Mouse (Mus musculus) left cerebral cortex, adult 2 months (tissue): ENCODE results near the gene Stat5b. TPM values are rescaled to one million over a fixed set of nuclear protein-coding genes. Genes with fewer than 3 reads are reported as not detected.

Experiments used
- DNase-seq, 2 experiments: peaks; one replicate each; pipeline ENCODE4 v3.0.0; 2021 to 2022; ENCODE audit warnings: low spot score in 2 of 2, mixed read lengths in 1 of 2; ENCODE audit errors: extremely low spot score in 1 of 2
- H3K27ac ChIP-seq: fragments of 200-600 bp; 2 replicates; pipeline ENCODE4 v1.8.1; 2022
- H3K4me3 ChIP-seq: fragments of 200-600 bp; 2 replicates; pipeline ENCODE4 v1.8.1; 2022
- CTCF ChIP-seq: fragments of 200-600 bp; IDR thresholded peaks from 2 replicates; pipeline ENCODE4 v1.8.1; 2022; ENCODE audit warnings: antibody characterized with exemption, mild to moderate bottlenecking, moderate library complexity
- intact Hi-C: fragments of 180-260 bp; cut with DNase I; formaldehyde crosslinking; loops from one replicate; pipeline ENCODE4 v1.15.1; 2025
- total RNA-seq, 2 experiments: library from RNA; stranded (reverse); gene quantifications; 2 replicates each; pipeline ENCODE4 v1.2.3; 2021

The Stat5b gene
- total RNA-seq, 2 experiments from 2014 or later = 23.6 to 25.0 TPM

- H3K27ac ChIP-seq = peak overlapping the region; percentile 85
- intact Hi-C loops = loop anchor here (5.0 kb wide), 1 partner anchor 190 kb away; no protein-coding TSS in a partner anchor
- no peak overlapping the region for H3K4me3 ChIP-seq
Measured at GRCm38 (mm10) chr11:100752294-100752693, 98.2 kb downstream of the Stat5b start.

DNA sequence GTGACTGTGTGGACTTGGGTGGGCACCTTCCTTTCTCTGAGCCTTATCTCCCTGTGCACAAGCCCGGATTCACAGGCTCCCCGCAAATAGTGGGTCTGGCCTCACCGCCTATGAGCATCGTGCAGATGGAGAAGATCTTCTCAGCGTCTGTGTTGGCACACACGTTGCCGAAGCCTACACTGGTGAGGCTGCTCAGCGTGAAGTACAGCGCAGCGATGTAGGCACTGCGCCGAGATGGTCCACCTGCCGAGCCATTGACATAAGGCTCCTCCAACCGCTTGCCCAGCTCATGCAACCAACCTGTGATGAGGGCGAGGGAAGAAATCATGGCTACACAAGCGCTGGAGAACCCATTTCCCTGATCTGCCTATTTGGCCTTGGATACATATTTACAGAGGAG, 100.4 kb downstream of the Stat5b start:
- no peak overlapping the region for H3K4me3 ChIP-seq
- TF ChIP-seq CTCF = no peak
- H3K27ac ChIP-seq = peak overlapping the region; percentile 68; the same call in 1 of the 2 replicates
- intact Hi-C loops = loop anchor here (5.0 kb wide), 1 partner anchor 188 kb away; no protein-coding TSS in a partner anchor
- no peak for DNase-seq

More at GRCm38 (mm10) chr11:100752294-100752693, 98.2 kb downstream of the Stat5b start:
- TF ChIP-seq CTCF = no peak
- no peak for DNase-seq

DNA sequence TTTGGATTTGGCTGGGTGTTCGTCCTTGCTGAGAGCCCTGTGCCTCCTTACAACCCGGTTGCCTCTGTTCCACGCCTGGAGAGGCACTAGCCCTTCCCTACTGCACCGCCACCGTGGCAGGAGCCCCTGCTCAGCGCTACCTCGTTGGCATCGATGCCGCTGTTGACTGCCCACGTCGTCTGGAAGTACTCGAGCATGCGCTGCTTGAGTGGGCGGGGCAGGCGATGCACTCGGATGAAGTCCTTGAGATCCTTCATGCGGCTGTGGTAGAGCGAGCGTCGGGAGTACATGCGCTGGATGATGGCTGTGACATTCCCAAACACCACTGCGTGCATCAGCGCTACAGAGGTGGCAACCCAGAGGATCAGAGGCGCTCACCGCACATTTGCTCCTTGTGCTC, 101.1 kb downstream of the Stat5b start:
- TF ChIP-seq CTCF = no peak
- DNase-seq = peak; percentile 43 to 59
- intact Hi-C loops = no loop called here
- Histone ChIP-seq H3K4me3 (no peak overlapping the region), H3K27ac (peak overlapping the region; percentile 68)

DNA sequence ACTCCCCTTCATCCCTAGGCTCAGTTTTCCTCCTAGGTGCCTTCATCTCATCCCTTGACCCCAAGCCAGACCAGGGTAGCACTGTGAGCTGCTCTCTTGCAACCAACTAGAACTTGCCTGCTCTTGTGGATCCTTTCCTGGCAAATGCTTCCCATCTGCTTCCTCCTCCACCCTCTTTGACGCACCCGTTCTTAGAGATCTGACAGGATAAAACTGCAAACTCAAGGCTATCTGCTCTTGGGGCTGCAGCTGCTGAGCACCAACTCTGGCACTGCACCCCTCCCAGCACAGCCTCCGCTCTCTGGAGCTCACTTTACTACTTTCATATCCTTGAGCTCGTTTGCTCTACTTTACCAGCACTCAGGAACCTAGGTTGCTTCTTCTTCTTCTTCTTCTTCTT, 101.9 kb downstream of the Stat5b start:
- Histone ChIP-seq H3K4me3 (no peak overlapping the region), H3K27ac (no peak overlapping the region)
- TF ChIP-seq CTCF = no peak
- intact Hi-C loops = no loop called here
- DNase-seq = no peak

DNA sequence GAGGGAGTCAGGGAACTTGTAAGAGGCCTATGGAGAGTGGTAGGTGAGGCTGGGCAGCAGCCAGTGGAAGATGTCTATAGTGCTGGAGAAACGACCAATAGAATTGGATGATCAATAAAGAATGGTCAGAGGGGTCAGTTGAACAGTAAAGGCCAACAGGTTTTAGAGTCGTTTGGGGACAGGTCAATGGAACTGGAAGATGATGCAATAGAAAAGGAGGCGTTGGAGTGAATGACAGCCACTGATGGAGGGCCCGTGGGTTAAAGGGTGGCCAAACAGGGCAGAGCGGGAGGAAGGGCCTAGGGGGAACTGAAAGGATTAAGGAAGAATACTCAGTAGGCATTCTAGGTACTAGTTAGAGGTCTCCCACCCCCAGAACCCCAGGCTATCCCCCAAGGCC, 103.4 kb downstream of the Stat5b start:
- H3K4me3 ChIP-seq = no peak overlapping the region
- TF ChIP-seq CTCF = no peak
- intact Hi-C loops = no loop called here

DNA sequence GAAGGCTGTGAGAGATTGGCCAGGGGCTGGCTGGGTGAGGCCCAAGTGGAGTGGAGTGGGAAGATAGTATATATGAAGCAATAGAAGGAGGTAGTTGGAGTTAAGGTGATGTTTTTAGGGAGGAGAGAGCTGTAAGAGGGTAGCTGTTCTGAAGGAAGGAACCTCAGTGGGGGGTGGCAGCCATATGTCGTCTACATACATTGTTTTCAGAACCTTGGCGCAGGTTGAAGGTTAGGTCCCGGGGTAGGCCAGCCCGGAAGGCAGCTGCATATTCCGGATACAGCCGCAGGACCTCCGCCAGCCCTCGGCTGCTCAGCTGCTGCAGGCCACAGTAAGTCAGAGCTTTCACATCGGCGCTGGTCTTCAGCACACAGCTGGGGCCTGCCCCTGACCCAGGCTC, 104.0 kb downstream of the Stat5b start:
- no peak for TF ChIP-seq CTCF
- no peak overlapping the region for H3K4me3 ChIP-seq
- intact Hi-C loops = no loop called here
- no peak for DNase-seq
- no peak overlapping the region for H3K27ac ChIP-seq

More for the DNA sequence above, 103.4 kb downstream of the Stat5b start:
- no peak overlapping the region for H3K27ac ChIP-seq
- no peak for DNase-seq

- H3K27ac ChIP-seq = no peak overlapping the region
- DNase-seq = peak in 1 of 2 experiments; percentile 60
- intact Hi-C loops = no loop called here
- TF ChIP-seq CTCF = peak; percentile 70
- H3K4me3 ChIP-seq = no peak overlapping the region
Measured at GRCm38 (mm10) chr11:100745085-100745484, 105.4 kb downstream of the Stat5b start.

DNA sequence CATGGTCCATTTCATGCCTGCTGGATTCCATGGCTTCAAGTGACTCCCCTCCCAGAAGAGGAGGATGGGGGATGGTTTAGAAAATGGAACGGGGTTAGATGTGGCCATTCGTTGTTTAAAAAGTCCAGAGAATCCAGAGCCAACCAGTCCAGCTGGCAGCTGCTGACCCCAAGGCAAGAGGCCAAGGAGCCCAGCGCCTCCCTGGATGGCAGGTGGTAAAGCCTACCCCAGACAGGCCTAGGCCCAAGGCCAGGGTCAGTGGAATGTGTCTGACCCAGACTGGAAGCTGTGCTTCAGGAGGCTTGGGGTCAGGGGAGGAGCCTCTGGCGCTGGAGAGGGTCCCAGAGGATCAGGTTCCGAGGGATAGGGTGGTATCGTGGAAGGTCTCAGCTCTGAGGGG, 109.2 kb downstream of the Stat5b start:
- DNase-seq = no peak
- no peak for TF ChIP-seq CTCF
- intact Hi-C loops = no loop called here
- no peak overlapping the region for H3K4me3 ChIP-seq
- no peak overlapping the region for H3K27ac ChIP-seq

DNA sequence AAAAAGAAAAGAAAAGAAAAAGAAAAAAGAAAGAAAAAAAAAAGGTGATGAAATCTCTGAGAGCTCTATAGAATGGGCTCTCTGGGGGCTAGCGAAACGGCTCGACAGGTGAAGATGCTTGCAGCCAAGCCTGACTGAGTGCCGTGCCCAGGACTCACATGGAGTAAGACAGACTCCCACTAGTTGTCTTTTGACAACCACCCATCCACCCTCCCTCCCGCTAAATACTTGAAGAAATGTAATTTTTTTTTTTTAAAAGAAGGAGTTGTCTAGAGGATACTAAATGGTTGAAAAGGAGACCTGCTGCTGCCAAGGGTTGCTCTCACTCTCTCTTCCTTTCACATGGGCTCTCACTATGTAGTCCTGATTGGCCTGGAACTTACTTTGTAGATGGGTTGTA, 111.8 kb downstream of the Stat5b start:
- intact Hi-C loops = no loop called here
- Histone ChIP-seq H3K4me3 (peak overlapping the region; percentile 97), H3K27ac (peak overlapping the region; percentile 81)
- DNase-seq = no peak
- no peak for TF ChIP-seq CTCF

DNA sequence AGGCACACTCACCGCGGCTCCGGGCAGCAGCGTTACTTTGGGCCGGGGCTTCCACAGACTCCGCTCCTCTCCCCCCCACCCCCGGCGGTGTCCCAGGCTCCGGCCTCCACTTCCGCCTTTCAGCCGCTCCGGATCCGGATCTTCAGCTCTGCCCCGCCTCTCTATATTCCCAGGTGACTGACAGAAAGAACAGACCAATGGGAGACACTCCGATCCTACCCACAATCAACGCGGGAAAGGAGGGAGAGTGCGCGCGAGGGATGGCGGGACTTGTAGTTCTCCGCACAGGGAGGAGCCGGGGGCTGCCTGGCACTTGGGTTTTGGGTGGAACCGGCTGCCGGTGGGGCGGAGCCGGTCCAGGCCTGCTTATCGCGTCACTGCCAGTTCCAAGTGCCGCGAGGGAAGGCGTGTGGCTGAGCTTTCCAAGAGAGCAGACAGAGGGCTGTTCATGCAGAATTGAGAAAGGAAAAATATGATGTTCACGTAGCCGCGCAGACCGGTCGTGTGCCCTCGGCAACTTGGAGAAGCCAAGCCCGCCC, 112.4 kb downstream of the Stat5b start, which contains the start of gene Rab5c:
TSS of gene Rab5c (minus strand) at position 150 of the 539 bp plus-strand sequence.
- TF ChIP-seq CTCF = peak; percentile 5; the same call in 1 of the 2 replicates
- peak; percentile 98 to 99 for DNase-seq
- H3K27ac ChIP-seq = peak within 1 kb of the TSS; percentile 88
- intact Hi-C loops = no loop called here
- peak within 1 kb of the TSS; percentile 97 for H3K4me3 ChIP-seq

DNA sequence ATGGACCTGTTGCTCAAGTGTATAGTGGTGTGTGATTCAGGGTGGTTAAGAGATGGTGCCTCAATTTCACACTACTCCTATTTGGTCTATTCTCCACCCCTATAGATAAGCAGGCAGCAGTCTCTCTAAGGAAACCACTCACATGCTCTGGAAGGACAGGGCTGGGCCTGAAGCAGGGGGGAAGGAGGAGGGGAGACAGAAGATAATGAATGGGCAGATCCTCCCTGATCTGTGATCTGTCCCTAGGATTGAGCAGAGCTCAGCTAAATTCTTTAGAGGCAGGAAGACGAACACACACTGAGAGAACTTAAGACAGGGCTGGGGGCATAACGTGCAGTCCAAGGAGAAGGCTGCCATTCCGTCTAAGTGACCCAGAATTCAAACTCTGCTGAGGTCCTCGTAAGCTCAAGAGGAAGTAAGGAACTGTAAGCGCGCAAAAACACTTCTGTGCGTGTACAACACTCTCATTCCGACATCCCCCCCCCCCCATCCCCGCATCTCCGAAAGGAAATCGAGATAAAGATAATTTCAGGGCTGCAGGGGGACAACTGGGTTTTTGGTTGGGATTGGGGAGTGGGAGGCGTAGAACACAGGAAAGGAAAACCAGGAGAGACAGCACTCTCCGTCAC, 113.3 kb downstream of the Stat5b start:
- Histone ChIP-seq H3K4me3 (peak overlapping the region; percentile 97), H3K27ac (peak overlapping the region; percentile 88)
- no peak for TF ChIP-seq CTCF
- intact Hi-C loops = loop anchor here (2.0 kb wide), 1 partner anchor 16 kb away; no protein-coding TSS in a partner anchor
- DNase-seq = no peak

- no peak for DNase-seq
- peak overlapping the region; percentile 97; the same call in 1 of the 2 replicates for H3K4me3 ChIP-seq
- TF ChIP-seq CTCF = no peak
- intact Hi-C loops = loop anchor here (2.0 kb wide), 1 partner anchor 16 kb away; no protein-coding TSS in a partner anchor
- no peak overlapping the region for H3K27ac ChIP-seq
Measured at GRCm38 (mm10) chr11:100736746-100737080, 113.8 kb downstream of the Stat5b start.
